Comparison of ENCODE assay signal across 22 mouse cellular contexts in the genomic region with DNA sequence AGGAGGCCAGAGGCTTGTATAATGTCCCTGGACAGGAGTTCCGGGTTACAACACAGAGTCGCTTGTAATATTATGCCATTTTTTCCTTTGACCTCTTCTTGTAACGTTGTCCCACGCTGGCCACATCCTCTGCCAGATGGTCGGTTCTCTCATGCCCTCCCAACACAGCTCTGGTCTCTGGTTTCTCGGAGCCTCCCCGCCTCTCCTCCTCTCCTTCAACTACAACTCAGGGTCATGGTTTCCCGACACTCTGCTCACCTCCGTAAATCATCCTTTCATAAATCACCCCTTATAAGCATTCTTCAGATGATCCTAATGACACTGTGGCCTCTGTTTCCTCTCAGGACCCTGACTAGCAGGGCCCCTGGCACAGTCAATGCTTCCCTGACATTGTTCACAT.
"Had no signal": no experiment of that assay in that cellular context is flagged by ENCODE, and none has a peak within 500 bp of the region (broad histone marks: within the 10 kb centered on the region; RNA-seq: fewer than 3 reads in every experiment).

No protein-coding gene starts in this region.

- H3K9ac ChIP-seq: intestine, embryonic 15.5 days; limb, embryonic 12.5 days; limb, embryonic 15.5 days; liver, embryonic 14.5 days; liver, postnatal 0 days; lung, embryonic 14.5 days; midbrain, embryonic 13.5 days; neural tube, embryonic 13.5 days; stomach, embryonic 15.5 days had no signal

- H3K36me3 ChIP-seq: intestine, embryonic 15.5 days; limb, embryonic 12.5 days; limb, embryonic 15.5 days; midbrain, embryonic 10.5 days; midbrain, embryonic 13.5 days; neural tube, embryonic 13.5 days; stomach, embryonic 15.5 days had no signal

- H3K9me3 ChIP-seq: intestine, embryonic 15.5 days; limb, embryonic 12.5 days; limb, embryonic 15.5 days; midbrain, embryonic 10.5 days; midbrain, embryonic 13.5 days; neural tube, embryonic 13.5 days; stomach, embryonic 15.5 days had no signal

- H3K4me3 ChIP-seq: intestine, embryonic 15.5 days; limb, embryonic 12.5 days; limb, embryonic 15.5 days; midbrain, embryonic 10.5 days; midbrain, embryonic 13.5 days; myocyte; neural tube, embryonic 13.5 days; stomach, embryonic 15.5 days had no signal

- H3K4me1 ChIP-seq: intestine, embryonic 15.5 days; midbrain, embryonic 10.5 days; midbrain, embryonic 13.5 days; stomach, embryonic 15.5 days had no signal

- H3K27me3 ChIP-seq: intestine, embryonic 15.5 days; limb, embryonic 12.5 days; limb, embryonic 15.5 days; midbrain, embryonic 13.5 days; neural tube, embryonic 13.5 days; stomach, embryonic 15.5 days had no signal

- H3K4me2 ChIP-seq: intestine, embryonic 15.5 days; limb, embryonic 12.5 days; limb, embryonic 15.5 days; liver, embryonic 11.5 days; lung, embryonic 14.5 days; midbrain, embryonic 13.5 days; neural tube, embryonic 13.5 days; stomach, embryonic 15.5 days had no signal

- H3K27ac ChIP-seq: intestine, embryonic 15.5 days; limb, embryonic 12.5 days; limb, embryonic 15.5 days; liver, embryonic 14.5 days; macrophage; midbrain, embryonic 10.5 days; midbrain, embryonic 13.5 days; neural tube, embryonic 13.5 days; stomach, embryonic 15.5 days had no signal

- ATAC-seq: intestine, embryonic 15.5 days; liver, postnatal 0 days; lung, postnatal 0 days; midbrain, embryonic 13.5 days; midbrain, embryonic 16.5 days had no signal

- DNase-seq: kidney, adult 9 months; kidney, postnatal 36 days; left cerebral cortex, postnatal 4 days; liver, postnatal 0 days; lung, embryonic 14.5 days; retina, postnatal 1 day; right cerebral cortex, postnatal 25 days; spleen, adult 18-20 months; thymus, postnatal 25 days had no signal
